Mouse (Mus musculus): ENCODE results near the gene Slc15a5. TPM values are rescaled to one million over a fixed set of nuclear protein-coding genes. Genes with fewer than 3 reads are reported as not detected.

Gene Slc15a5
- polyA plus RNA-seq, 1 experiment: not detected

DNA sequence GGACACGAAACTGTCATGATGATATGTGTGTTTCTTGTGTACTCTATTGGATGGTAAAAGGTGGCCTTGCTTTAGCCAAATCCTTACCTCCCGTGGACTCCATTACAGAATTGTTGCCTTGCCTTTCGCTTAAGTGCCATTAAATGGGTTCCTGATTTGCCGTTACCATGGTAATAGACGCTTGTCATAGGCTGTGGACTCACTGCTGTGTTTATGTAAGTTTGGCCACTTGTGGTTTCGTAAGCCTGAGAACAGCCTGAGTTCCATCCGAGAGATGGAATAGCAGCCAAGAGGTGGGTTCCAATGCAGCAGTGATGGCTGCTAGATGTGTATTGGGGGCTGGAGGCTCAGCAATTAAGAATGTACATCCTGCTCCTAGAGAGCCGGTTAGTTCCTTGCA lies 99.3 kb downstream of the Slc15a5 start:
- H3K4me3 ChIP-seq (ENCODE audit: insufficient read depth, poor library complexity, severe bottlenecking): no peak overlapping the region
- H3ac ChIP-seq (ENCODE audit: control insufficient read depth, insufficient read length, low read depth): no peak overlapping the region
- H3K36me3 ChIP-seq (ENCODE audit: control insufficient read depth, insufficient read depth): no peaks in the 10 kb centered on the region
- H3K79me3 ChIP-seq (ENCODE audit: low read depth): no peaks in the 10 kb centered on the region
- H3K27me3 ChIP-seq (ENCODE audit: control insufficient read depth, insufficient read depth, insufficient read length): no peaks in the 10 kb centered on the region
- TF ChIP-seq USF1 (IDR thresholded peaks at IDR 0.05; ENCODE audit: low read depth) (no peak), CTCF (IDR thresholded peaks at IDR 0.05; ENCODE audit: control insufficient read depth, insufficient read depth, insufficient read length) (no peak), CEBPB (IDR thresholded peaks at IDR 0.05; ENCODE audit: low read depth) (no peak), MAX (IDR thresholded peaks at IDR 0.05) (no peak), MYOD1 (IDR thresholded peaks at IDR 0.05; ENCODE audit: control insufficient read depth, insufficient read length, low read depth) (no peak), FOSL1 (IDR thresholded peaks at IDR 0.05; ENCODE audit: insufficient read depth, low read length, poor library complexity, severe bottlenecking) (no peak), MYOG (IDR thresholded peaks at IDR 0.05; ENCODE audit: control insufficient read depth, extremely low read depth, insufficient read length) (no peak)
- no peaks in the 10 kb centered on the region for H3K79me2 ChIP-seq (ENCODE audit: control insufficient read depth, insufficient read depth)

DNA sequence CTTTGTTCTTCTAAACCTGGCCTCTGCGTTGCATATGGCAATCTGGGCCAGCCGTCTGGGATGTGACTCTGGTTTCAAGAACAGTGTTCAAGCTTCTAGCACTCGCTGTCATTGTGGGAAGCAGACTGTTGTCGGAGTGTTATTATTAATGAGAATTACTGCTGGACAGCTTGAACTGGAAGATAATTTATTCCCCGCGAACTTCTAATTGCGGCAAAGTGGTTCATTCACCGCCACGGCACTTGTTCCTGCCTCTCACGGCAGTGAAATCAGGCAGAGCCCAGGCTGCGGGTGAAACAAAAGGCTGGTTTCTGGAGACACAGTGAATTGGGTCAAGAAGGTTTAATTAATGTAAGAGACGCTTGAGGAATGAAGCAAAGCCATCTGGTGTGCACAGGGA lies 99.9 kb downstream of the Slc15a5 start:
- Histone ChIP-seq H3K79me2 (ENCODE audit: control insufficient read depth, insufficient read depth) (no peaks in the 10 kb centered on the region), H3ac (ENCODE audit: control insufficient read depth, insufficient read length, low read depth) (no peak overlapping the region), H3K27me3 (ENCODE audit: control insufficient read depth, insufficient read depth, insufficient read length) (no peaks in the 10 kb centered on the region), H3K79me3 (ENCODE audit: low read depth) (no peaks in the 10 kb centered on the region), H3K36me3 (ENCODE audit: control insufficient read depth, insufficient read depth) (no peaks in the 10 kb centered on the region), H3K4me3 (ENCODE audit: insufficient read depth, poor library complexity, severe bottlenecking) (no peak overlapping the region)
- TF ChIP-seq MAX (IDR thresholded peaks at IDR 0.05) (no peak), MYOD1 (IDR thresholded peaks at IDR 0.05; ENCODE audit: control insufficient read depth, insufficient read length, low read depth) (no peak), FOSL1 (IDR thresholded peaks at IDR 0.05; ENCODE audit: insufficient read depth, low read length, poor library complexity, severe bottlenecking) (no peak), USF1 (IDR thresholded peaks at IDR 0.05; ENCODE audit: low read depth) (no peak), CEBPB (IDR thresholded peaks at IDR 0.05; ENCODE audit: low read depth) (no peak), CTCF (IDR thresholded peaks at IDR 0.05; ENCODE audit: control insufficient read depth, insufficient read depth, insufficient read length) (no peak), MYOG (IDR thresholded peaks at IDR 0.05; ENCODE audit: control insufficient read depth, extremely low read depth, insufficient read length) (no peak)

DNA sequence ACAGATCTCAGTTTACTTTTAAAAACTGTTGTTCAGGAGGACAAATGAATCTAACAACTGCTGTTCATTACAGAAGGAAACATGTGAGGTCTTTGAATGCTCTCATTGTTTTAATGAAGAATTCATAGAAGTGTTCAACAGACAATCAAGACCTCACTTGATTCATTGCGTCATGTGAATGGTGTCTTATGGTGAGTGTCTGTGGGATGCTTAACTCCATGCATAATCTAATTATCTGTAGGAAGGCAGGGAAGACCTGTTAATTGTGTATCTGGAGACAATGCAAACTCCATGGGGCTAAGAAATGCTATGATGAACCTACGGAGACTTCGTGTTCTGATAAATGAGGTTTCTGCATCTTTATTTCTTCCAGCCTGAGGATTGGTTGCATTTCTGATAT lies 103.7 kb downstream of the Slc15a5 start:
- no peaks in the 10 kb centered on the region for H3K27me3 ChIP-seq (ENCODE audit: control insufficient read depth, insufficient read depth, insufficient read length)
- H3K79me2 ChIP-seq (ENCODE audit: control insufficient read depth, insufficient read depth): no peaks in the 10 kb centered on the region
- H3K79me3 ChIP-seq (ENCODE audit: low read depth): no peaks in the 10 kb centered on the region
- H3ac ChIP-seq (ENCODE audit: control insufficient read depth, insufficient read length, low read depth): no peak overlapping the region
- H3K36me3 ChIP-seq (ENCODE audit: control insufficient read depth, insufficient read depth): no peaks in the 10 kb centered on the region
- no peak overlapping the region for H3K4me3 ChIP-seq (ENCODE audit: insufficient read depth, poor library complexity, severe bottlenecking)
- TF ChIP-seq USF1 (IDR thresholded peaks at IDR 0.05; ENCODE audit: low read depth) (no peak), CTCF (IDR thresholded peaks at IDR 0.05; ENCODE audit: control insufficient read depth, insufficient read depth, insufficient read length) (no peak), MYOD1 (IDR thresholded peaks at IDR 0.05; ENCODE audit: control insufficient read depth, insufficient read length, low read depth) (no peak), MAX (IDR thresholded peaks at IDR 0.05) (no peak), MYOG (IDR thresholded peaks at IDR 0.05; ENCODE audit: control insufficient read depth, extremely low read depth, insufficient read length) (no peak), CEBPB (IDR thresholded peaks at IDR 0.05; ENCODE audit: low read depth) (no peak), FOSL1 (IDR thresholded peaks at IDR 0.05; ENCODE audit: insufficient read depth, low read length, poor library complexity, severe bottlenecking) (no peak)

DNA sequence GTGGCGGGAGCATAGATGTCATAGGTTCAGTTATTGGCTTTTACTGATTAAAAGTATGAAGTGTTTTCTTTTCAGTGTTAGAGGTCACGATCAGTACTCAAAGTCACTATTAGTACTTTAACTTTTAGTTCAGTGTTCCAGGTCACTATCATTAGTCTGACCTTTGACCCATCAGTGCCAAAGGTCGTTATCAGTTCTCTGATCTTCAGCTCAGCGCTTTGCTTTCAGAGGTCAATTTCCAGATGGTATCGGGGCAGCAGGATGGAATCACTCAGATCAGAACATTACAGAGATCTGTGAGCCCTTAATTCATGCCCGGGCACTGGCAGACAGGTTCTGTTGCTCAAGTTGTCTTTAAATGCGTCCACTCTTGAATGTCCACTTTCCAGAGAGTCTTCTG lies 116.0 kb downstream of the Slc15a5 start:
- no peaks in the 10 kb centered on the region for H3K36me3 ChIP-seq (ENCODE audit: control insufficient read depth, insufficient read depth)
- TF ChIP-seq MYOD1 (IDR thresholded peaks at IDR 0.05; ENCODE audit: control insufficient read depth, insufficient read length, low read depth) (no peak), CTCF (IDR thresholded peaks at IDR 0.05; ENCODE audit: control insufficient read depth, insufficient read depth, insufficient read length) (no peak), CEBPB (IDR thresholded peaks at IDR 0.05; ENCODE audit: low read depth) (no peak), MAX (IDR thresholded peaks at IDR 0.05) (no peak), FOSL1 (IDR thresholded peaks at IDR 0.05; ENCODE audit: insufficient read depth, low read length, poor library complexity, severe bottlenecking) (no peak), MYOG (IDR thresholded peaks at IDR 0.05; ENCODE audit: control insufficient read depth, extremely low read depth, insufficient read length) (no peak), USF1 (IDR thresholded peaks at IDR 0.05; ENCODE audit: low read depth) (no peak)

DNA sequence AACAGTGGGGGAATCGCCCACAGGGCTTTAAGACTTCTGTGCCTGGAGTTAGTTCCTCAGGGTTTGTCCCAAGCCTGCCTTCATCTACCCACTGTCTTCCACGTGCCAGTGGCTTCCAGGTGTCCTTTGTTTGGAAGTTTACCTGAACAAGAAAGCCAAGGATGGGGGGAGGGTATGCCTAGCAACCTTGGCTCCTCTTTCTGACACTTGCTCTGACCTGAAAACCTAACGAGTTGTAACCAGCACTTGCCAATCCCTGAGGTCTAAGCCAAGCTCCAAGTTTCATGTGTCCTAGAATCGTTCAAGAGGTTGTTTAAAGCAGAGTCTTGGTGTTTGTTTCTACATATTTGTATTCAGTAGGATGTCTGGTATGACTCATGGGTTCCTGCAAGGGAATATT lies 116.9 kb downstream of the Slc15a5 start:
- no peak overlapping the region for H3ac ChIP-seq (ENCODE audit: control insufficient read depth, insufficient read length, low read depth)
- H3K36me3 ChIP-seq (ENCODE audit: control insufficient read depth, insufficient read depth): no peaks in the 10 kb centered on the region
- H3K79me3 ChIP-seq (ENCODE audit: low read depth): no peaks in the 10 kb centered on the region
- H3K79me2 ChIP-seq (ENCODE audit: control insufficient read depth, insufficient read depth): no peaks in the 10 kb centered on the region
- no peaks in the 10 kb centered on the region for H3K27me3 ChIP-seq (ENCODE audit: control insufficient read depth, insufficient read depth, insufficient read length)
- H3K4me3 ChIP-seq (ENCODE audit: insufficient read depth, poor library complexity, severe bottlenecking): no peak overlapping the region
- TF ChIP-seq USF1 (IDR thresholded peaks at IDR 0.05; ENCODE audit: low read depth) (no peak), CEBPB (IDR thresholded peaks at IDR 0.05; ENCODE audit: low read depth) (no peak), FOSL1 (IDR thresholded peaks at IDR 0.05; ENCODE audit: insufficient read depth, low read length, poor library complexity, severe bottlenecking) (no peak)

More for the DNA sequence above, 116.0 kb downstream of the Slc15a5 start:
- Histone ChIP-seq H3K79me2 (ENCODE audit: control insufficient read depth, insufficient read depth) (no peaks in the 10 kb centered on the region), H3K79me3 (ENCODE audit: low read depth) (no peaks in the 10 kb centered on the region), H3ac (ENCODE audit: control insufficient read depth, insufficient read length, low read depth) (no peak overlapping the region), H3K27me3 (ENCODE audit: control insufficient read depth, insufficient read depth, insufficient read length) (no peaks in the 10 kb centered on the region), H3K4me3 (ENCODE audit: insufficient read depth, poor library complexity, severe bottlenecking) (no peak overlapping the region)
